Mouse (Mus musculus) C2C12 (cell line): ENCODE measurements around the gene Pex14.

Experiments used
- CTCF ChIP-seq: IDR thresholded peaks from one replicate; pipeline ENCODE4 v1.5.1; 2011; ENCODE audit not compliant: control insufficient read depth, insufficient read depth, insufficient read length
- MAX ChIP-seq: IDR thresholded peaks from one replicate; pipeline ENCODE4 v1.6.1; 2011; ENCODE audit warnings: mild to moderate bottlenecking, control low read depth

DNA sequence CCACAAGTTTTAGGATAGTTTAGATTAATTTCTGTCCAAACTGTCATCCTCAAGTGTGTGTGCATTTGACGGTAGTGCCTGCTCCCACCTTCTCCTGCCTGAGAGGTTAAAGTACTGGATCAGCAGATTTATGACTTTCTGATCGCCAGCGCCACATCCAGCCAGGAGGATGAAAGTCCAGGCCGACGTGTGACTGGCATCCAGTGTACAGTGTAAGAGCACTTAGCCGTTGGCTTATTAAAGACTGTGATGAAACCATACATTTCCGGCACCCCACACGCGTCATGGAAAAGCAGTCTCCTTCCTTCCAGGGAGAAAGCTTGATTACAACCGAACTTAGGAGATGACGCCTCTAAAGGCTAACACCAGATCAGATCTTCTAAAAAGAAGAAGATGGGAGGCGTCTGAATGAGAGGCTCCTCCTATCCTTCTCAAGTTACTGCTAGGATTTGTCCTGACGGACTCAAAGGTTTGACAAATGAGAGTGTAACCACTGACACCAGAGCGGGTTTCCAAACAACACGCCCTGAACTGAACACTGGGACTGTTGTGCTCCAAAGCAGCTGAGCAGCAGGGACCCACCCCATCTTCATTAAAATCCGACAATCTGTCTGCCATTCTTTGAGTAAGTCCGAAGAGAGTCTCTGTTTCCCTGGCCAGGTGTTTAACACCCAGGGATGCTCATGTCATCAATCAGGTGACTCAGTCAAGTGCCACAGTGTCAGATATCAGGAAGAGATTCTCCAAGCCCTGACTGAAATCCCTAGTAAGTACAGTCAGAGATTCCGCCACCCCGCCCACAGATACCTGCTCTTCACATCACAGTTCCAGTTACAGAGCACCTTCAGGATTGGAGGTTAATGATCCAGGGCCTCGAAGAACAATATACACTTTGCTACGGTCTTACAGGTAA, 37.0 kb downstream of the Pex14 start:
- TF ChIP-seq CTCF (no peak), MAX (no peak)
